Mouse (Mus musculus): ENCODE data around the gene Il5ra. TPM values are rescaled to one million over a fixed set of nuclear protein-coding genes. Genes with fewer than 3 reads are reported as not detected.

Gene Il5ra
- polyA plus RNA-seq, 1 experiment from 2014 or later = not detected

DNA sequence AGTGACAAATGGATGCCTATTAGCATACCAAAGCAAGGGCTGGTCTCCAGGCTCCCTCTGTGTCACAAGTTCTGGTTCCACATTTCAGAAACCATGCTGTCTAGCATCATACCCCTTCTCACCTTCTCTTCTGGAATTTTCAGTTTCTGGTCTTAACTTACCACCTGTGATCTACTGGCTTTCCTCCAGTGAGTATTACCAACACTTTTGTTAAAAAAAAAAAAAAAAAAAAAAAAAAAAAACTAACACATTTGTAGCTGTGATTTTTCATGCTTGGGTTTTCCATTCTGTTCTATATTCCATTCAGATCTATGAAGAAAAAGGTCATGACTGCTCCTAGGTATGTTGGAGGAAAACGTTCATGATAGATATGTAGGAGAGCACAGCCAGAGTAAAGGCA, 17.1 kb upstream of the Il5ra start:
- peaks cover 10% of the 10 kb centered on the region for H3K4me1 ChIP-seq (replicated peaks)
- H3K9ac ChIP-seq = no peak overlapping the region
- no peak overlapping the region for H3K4me2 ChIP-seq
- H3K4me3 ChIP-seq = no peak overlapping the region
- H3K27me3 ChIP-seq (replicated peaks) = no peaks in the 10 kb centered on the region
- no peaks in the 10 kb centered on the region for H3K9me3 ChIP-seq (replicated peaks)
- H3K27ac ChIP-seq (ENCODE audit: poor library complexity, severe bottlenecking) = no peak overlapping the region
- ATAC-seq (ENCODE audit: insufficient number of reproducible peaks, low FRiP score) = no peak
- 61% methylated on average over 1 of the region's 1 CpGs for WGBS
- H3K36me3 ChIP-seq = no peaks in the 10 kb centered on the region

DNA sequence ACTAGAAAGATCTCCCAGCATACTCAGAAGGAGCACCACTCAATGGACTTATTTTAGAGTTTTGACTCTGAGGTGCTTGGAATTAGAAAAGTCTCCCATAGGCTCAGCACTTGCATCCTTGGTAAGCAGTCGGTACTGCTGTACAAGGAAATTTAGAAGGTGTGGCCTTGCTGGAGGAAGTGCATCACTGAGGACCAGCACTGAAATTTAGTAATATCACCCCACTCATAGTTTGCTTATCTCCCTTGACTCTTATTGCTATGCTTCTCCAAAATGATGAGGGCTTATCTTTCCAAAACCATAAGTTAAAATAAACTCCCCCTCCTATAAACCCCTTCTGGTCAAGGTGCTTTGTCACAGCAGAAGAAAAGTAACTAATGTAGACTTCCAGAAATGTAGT, 12.6 kb upstream of the Il5ra start:
- no peaks in the 10 kb centered on the region for H3K36me3 ChIP-seq
- H3K9ac ChIP-seq = no peak overlapping the region
- no peaks in the 10 kb centered on the region for H3K9me3 ChIP-seq (replicated peaks)
- no peaks in the 10 kb centered on the region for H3K27me3 ChIP-seq (replicated peaks)
- ATAC-seq (ENCODE audit: insufficient number of reproducible peaks, low FRiP score) = no peak
- no peaks in the 10 kb centered on the region for H3K4me1 ChIP-seq (replicated peaks)
- no peak overlapping the region for H3K4me2 ChIP-seq
- no peak overlapping the region for H3K4me3 ChIP-seq
- 59% methylated on average over 1 of the region's 1 CpGs for WGBS
- no peak overlapping the region for H3K27ac ChIP-seq (ENCODE audit: poor library complexity, severe bottlenecking)

DNA sequence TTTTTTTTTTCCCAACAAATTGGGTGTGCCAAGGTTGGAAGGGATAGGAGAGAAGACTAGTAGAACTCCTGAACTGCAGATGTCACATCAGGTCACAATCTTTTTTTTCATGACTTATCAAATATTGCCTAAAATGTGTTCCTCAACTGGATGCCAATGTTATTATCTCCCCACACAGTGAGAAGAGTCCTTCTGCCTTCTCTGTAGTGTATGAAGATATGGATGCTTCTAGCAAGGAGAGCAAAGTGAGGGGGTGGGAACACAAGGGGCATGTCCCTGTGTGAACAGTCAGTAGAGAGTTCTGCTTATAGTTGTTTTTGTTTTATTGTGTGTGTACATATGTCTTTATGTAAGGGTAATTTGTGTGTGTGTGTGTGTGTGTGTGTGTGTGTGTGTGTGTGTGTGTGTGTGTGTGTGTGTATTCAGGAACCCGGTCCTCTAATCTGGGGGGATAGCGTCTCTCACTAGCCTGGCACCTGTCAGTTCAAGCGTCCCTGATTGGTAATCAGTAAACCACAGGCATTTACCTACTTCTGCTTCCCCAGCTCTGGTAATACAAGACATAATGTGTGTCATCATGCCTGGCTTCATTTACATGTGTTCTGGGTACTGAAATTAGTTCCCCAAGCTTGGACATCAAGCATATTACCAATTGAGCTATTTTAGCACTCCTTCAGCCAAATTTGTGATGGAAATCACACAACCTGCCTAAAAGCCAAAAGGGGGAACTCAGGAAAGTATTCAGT, 11.8 kb upstream of the Il5ra start:
- Histone ChIP-seq H3K36me3 (no peaks in the 10 kb centered on the region), H3K27ac (ENCODE audit: poor library complexity, severe bottlenecking) (no peak overlapping the region), H3K4me1 (replicated peaks) (no peaks in the 10 kb centered on the region), H3K4me2 (no peak overlapping the region), H3K4me3 (no peak overlapping the region), H3K9ac (no peak overlapping the region), H3K27me3 (replicated peaks) (no peaks in the 10 kb centered on the region), H3K9me3 (replicated peaks) (no peaks in the 10 kb centered on the region)
- ATAC-seq (ENCODE audit: insufficient number of reproducible peaks, low FRiP score) = no peak
- 88% methylated on average over 3 of the region's 3 CpGs for WGBS

DNA sequence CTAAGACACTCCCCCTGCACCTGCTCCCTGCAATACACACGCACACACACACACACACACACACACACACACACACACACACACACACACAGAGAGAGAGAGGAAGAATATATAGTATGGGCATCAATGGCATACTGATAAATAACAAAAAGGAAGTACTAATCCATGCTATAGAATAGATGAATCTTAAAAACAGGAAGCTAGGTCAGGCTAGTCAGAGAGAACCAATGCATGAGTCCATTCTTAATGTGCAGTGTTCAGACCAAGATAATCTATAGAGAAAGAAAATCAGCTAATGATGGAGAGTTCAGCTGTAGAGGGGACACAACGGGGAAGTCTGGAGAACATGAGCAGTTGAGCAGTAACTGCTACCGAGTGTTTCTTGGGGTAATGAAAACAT, 9.5 kb upstream of the Il5ra start:
- Histone ChIP-seq H3K27ac (ENCODE audit: poor library complexity, severe bottlenecking) (no peak overlapping the region), H3K4me3 (no peak overlapping the region), H3K9ac (no peak overlapping the region), H3K4me1 (replicated peaks) (no peaks in the 10 kb centered on the region), H3K4me2 (no peak overlapping the region), H3K9me3 (replicated peaks) (no peaks in the 10 kb centered on the region), H3K27me3 (replicated peaks) (no peaks in the 10 kb centered on the region), H3K36me3 (no peaks in the 10 kb centered on the region)
- WGBS = 74% methylated on average over 3 of the region's 3 CpGs
- no peak for ATAC-seq (ENCODE audit: insufficient number of reproducible peaks, low FRiP score)

DNA sequence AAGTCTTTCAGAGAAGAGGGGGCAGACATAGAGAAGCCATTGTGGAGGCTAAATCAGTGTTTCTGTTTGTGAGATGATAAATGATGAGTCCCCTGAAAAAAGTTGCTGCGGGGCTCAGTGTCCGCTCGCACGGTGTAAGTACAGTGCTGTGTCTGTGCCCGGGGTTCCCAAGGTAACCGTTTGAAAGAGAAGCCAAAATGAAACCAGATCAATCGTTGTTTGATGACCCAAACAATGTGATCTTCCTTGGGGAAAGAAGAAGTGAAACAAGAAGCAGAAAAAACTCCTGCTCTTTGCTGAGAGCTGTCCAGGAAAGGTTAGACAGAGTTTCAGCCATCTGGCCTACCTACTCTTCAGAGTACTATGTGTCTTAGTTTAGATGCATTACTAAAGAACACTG, 1.5 kb upstream of the Il5ra start:
- 81% methylated on average over 7 of the region's 7 CpGs for WGBS
- no peak for ATAC-seq (ENCODE audit: insufficient number of reproducible peaks, low FRiP score)
- H3K36me3 ChIP-seq = no peaks in the 10 kb centered on the region

DNA sequence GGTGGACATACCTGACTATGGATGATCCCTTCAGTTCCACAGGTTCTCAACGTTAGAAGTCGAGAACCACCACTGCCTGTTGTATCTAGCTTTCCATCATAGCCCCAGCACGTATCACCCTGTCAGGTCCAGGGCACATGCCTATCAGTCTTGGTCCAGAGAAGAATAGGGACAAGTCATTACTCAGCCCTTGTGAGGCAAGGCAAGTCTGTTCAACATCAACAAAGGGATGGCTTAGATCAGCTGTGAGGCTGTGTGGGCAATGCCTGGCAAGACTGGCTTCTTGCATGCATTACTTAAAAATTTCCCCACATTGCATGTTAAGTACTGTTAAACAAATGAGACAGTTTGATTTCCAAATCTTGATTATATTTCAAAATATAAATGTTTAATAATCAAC, 1.0 kb downstream of the Il5ra start:
- 74% methylated on average over 3 of the region's 3 CpGs for WGBS

More for the DNA sequence above, 1.5 kb upstream of the Il5ra start:
- H3K9me3 ChIP-seq (replicated peaks) = no peaks in the 10 kb centered on the region
- no peaks in the 10 kb centered on the region for H3K4me1 ChIP-seq (replicated peaks)
- H3K27ac ChIP-seq (ENCODE audit: poor library complexity, severe bottlenecking) = no peak overlapping the region
- H3K4me2 ChIP-seq = no peak overlapping the region
- H3K27me3 ChIP-seq (replicated peaks) = no peaks in the 10 kb centered on the region
- H3K4me3 ChIP-seq = no peak overlapping the region
- no peak overlapping the region for H3K9ac ChIP-seq

DNA sequence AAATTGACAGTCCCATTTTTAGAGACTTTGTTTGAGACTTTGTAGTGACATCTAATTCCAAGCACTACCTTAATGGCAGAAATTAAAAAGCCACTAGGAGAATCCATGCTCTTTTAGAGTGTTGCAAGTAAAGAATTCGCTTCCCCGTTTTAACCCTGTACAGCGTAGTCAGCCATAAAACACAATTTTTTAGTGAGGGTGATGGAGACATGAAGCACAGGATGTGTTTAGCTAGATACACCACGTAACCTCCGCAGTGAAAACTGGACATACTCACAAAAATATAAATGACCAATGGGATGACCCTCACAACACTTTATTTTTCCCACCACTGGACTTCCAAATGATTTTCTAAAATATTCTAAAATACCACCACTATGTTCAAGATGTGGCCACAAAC, 1.6 kb downstream of the Il5ra start:
- 87% methylated on average over 5 of the region's 5 CpGs for WGBS
- Histone ChIP-seq H3K4me1 (replicated peaks) (no peaks in the 10 kb centered on the region), H3K9ac (no peak overlapping the region), H3K9me3 (replicated peaks) (no peaks in the 10 kb centered on the region), H3K27me3 (replicated peaks) (no peaks in the 10 kb centered on the region), H3K27ac (ENCODE audit: poor library complexity, severe bottlenecking) (no peak overlapping the region), H3K36me3 (no peaks in the 10 kb centered on the region), H3K4me2 (no peak overlapping the region), H3K4me3 (no peak overlapping the region)
- ATAC-seq (ENCODE audit: insufficient number of reproducible peaks, low FRiP score) = no peak

More for the DNA sequence above, 1.0 kb downstream of the Il5ra start:
- no peak overlapping the region for H3K4me3 ChIP-seq
- no peak overlapping the region for H3K27ac ChIP-seq (ENCODE audit: poor library complexity, severe bottlenecking)
- H3K4me1 ChIP-seq (replicated peaks) = no peaks in the 10 kb centered on the region
- no peaks in the 10 kb centered on the region for H3K9me3 ChIP-seq (replicated peaks)
- ATAC-seq (ENCODE audit: insufficient number of reproducible peaks, low FRiP score) = no peak
- H3K9ac ChIP-seq = no peak overlapping the region
- no peaks in the 10 kb centered on the region for H3K27me3 ChIP-seq (replicated peaks)
- no peak overlapping the region for H3K4me2 ChIP-seq
- no peaks in the 10 kb centered on the region for H3K36me3 ChIP-seq

DNA sequence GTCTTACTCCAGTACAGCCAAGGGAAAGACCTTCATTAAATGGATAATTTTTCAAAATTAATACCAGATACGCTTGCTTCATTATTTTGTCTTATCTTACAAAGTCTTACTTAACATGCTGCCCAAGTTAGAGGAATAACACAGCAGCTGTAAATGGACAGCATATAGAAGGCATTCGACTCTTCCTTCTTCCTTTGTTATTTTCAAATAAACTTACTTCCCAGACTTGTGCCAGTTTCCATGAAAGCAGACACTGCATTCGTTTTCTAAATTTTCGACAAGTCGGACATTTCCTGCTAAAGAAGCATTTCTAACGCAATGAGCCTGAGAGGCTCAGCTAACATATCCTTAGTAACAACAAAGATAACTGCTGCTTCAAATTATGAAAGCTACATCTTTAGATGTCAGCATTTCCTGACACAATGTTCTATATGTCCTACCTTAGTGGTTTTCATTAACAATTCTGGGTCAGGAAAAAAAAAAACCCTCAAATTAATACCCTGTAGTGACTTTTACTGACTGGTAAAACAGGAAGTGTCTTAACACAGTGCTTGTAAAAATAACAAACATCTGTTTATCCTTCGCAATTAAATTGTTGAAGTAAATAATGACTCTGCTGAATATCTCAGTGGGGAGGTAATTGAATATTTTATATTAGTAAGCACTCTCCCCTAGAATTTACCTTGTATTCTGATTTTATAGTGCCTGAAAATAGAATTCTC, 3.0 kb downstream of the Il5ra start:
- Histone ChIP-seq H3K27ac (ENCODE audit: poor library complexity, severe bottlenecking) (no peak overlapping the region), H3K27me3 (replicated peaks) (no peaks in the 10 kb centered on the region), H3K9me3 (replicated peaks) (no peaks in the 10 kb centered on the region), H3K9ac (no peak overlapping the region), H3K4me2 (no peak overlapping the region), H3K4me3 (no peak overlapping the region), H3K4me1 (replicated peaks) (no peaks in the 10 kb centered on the region), H3K36me3 (no peaks in the 10 kb centered on the region)
- no peak for ATAC-seq (ENCODE audit: insufficient number of reproducible peaks, low FRiP score)
- 66% methylated on average over 7 of the region's 7 CpGs for WGBS

DNA sequence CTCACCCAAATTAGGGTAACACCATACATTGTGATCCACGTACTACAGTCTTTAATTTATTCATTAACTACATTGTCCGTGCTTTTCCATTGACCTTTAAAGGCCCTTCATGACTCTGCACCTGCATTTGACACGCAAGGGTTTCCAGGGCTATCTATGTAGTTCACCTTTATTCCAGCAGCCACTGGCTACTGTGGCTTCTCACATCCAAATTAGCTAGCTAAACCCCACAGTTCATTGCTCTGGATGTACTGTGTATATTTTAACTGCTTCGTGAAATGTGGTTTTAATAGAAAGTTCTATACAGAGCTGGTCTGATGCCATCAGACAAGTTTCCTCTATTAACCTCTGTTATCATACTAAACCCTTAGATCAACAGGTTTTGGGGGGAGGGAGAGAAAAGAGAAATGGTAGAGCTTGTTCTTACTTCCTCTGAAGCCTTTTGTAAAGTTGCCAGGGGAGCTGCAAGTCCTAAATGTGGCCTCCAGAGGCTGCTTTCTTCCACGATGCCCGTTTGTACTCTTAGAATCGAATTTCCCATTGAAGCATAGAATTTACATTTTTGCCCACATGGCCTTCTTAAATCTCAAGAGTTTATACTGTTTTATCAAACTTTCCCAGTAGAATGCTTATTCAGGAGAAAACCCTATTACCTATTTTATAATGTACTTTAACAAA, 5.1 kb downstream of the Il5ra start:
- Histone ChIP-seq H3K27ac (ENCODE audit: poor library complexity, severe bottlenecking) (no peak overlapping the region), H3K4me1 (replicated peaks) (no peaks in the 10 kb centered on the region), H3K27me3 (replicated peaks) (no peaks in the 10 kb centered on the region), H3K4me3 (no peak overlapping the region), H3K4me2 (no peak overlapping the region), H3K9ac (no peak overlapping the region), H3K9me3 (replicated peaks) (no peaks in the 10 kb centered on the region), H3K36me3 (no peaks in the 10 kb centered on the region)
- ATAC-seq (ENCODE audit: insufficient number of reproducible peaks, low FRiP score) = no peak
- WGBS = 71% methylated on average over 7 of the region's 7 CpGs

DNA sequence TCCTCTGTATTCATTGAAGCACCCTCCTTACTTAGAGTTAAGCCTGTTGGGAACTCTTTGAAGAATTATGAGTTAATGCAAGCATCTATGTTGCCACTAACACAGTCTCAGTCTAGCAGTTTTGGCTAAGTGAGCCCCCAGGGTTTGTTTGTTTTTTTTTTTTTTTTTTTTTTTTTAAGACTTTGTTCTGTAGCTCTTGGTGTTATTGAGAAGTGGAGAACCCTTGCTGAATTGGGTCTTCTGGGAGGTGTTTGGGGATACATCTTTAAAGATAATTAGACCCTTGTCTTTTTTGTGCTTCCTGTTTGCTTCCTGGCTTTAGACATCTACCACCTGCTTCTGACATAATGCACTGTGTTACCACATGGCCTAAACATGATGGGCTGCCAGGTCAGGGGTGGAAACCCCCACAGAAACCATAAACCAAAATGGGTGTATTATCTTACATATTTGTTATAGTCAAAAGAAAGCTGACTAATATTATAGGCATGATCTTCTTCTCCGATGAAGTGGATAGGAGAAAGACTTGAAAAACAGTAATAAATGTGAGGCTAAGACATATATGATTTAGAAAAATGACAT, 8.5 kb downstream of the Il5ra start:
- no peak for ATAC-seq (ENCODE audit: insufficient number of reproducible peaks, low FRiP score)
- WGBS = 83% methylated on average over 1 of the region's 1 CpGs
- Histone ChIP-seq H3K4me2 (no peak overlapping the region), H3K27ac (ENCODE audit: poor library complexity, severe bottlenecking) (no peak overlapping the region), H3K9ac (no peak overlapping the region), H3K4me1 (replicated peaks) (no peaks in the 10 kb centered on the region), H3K9me3 (replicated peaks) (no peaks in the 10 kb centered on the region), H3K4me3 (no peak overlapping the region), H3K36me3 (no peaks in the 10 kb centered on the region), H3K27me3 (replicated peaks) (no peaks in the 10 kb centered on the region)

DNA sequence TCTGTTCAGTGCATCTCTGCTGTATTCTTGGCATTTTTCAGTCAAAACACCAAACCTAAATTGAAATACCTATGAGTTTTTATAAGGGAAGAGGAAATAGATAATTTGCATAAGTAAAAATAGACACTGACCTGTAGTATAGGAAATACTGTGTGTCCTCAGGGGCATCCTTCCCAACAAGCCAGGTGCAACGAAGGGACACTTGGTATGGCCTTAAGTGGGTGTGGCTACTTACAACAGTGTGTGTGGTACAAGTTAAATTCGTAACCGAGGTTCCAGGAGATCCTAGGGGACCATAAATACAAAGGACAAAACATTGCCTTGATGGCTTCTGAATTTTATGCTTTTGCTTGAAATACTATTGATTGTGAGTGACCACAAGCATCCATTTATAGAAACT, 10.6 kb downstream of the Il5ra start:
- ATAC-seq (ENCODE audit: insufficient number of reproducible peaks, low FRiP score) = no peak
- Histone ChIP-seq H3K27ac (ENCODE audit: poor library complexity, severe bottlenecking) (no peak overlapping the region), H3K9ac (no peak overlapping the region), H3K9me3 (replicated peaks) (no peaks in the 10 kb centered on the region), H3K27me3 (replicated peaks) (no peaks in the 10 kb centered on the region), H3K4me3 (no peak overlapping the region), H3K4me1 (replicated peaks) (no peaks in the 10 kb centered on the region), H3K36me3 (no peaks in the 10 kb centered on the region), H3K4me2 (no peak overlapping the region)
- 60% methylated on average over 3 of the region's 3 CpGs for WGBS
